Mouse (Mus musculus): ENCODE measurements around the gene Bbs2.

- TF ChIP-seq CTCF (IDR thresholded peaks at IDR 0.05; ENCODE audit: low read depth) (no peak), EP300 (IDR thresholded peaks at IDR 0.05; ENCODE audit: low read depth) (peak; percentile 84)
Observed at GRCm38 (mm10) chr8:94109396-94109795, 10.7 kb upstream of the Bbs2 start.

Measured in liver, embryonic 14.5 days (tissue).